Mouse (Mus musculus) lung, adult 2 months (tissue): ENCODE measurements at regions not wholly inside any gene's neighbourhood (a gene's known extent, or its start where the extent isn't known, plus 50 kb on each side); places are given as distances from the start of the nearest gene placed in this dataset.

ENCODE experiments used
- CTCF ChIP-seq: fragments of 200-500 bp; IDR thresholded peaks from 2 replicates; pipeline ENCODE4 v1.5.1; 2011; ENCODE audit warnings: mild to moderate bottlenecking, low read length, control low read depth; ENCODE audit not compliant: insufficient read depth
- POLR2A ChIP-seq: fragments of 200-500 bp; IDR thresholded peaks from 2 replicates; pipeline ENCODE4 v1.6.1; 2011; ENCODE audit warnings: low read depth, mild to moderate bottlenecking, control low read depth, low read length, borderline replicate concordance; ENCODE audit errors: extremely low read depth

GRCm38 (mm10) chr11:66680057-66680621 lies 154.4 kb upstream of the Shisa6 start:
- TF ChIP-seq CTCF (no peak), POLR2A (no peak)
